Mouse (Mus musculus): ENCODE measurements around the gene Txnl4b.

Gene Txnl4b

GRCm38 (mm10) chr8:109606725-109607124 lies 41.0 kb downstream of the Txnl4b start:
- DNase-seq: no peak

DNA sequence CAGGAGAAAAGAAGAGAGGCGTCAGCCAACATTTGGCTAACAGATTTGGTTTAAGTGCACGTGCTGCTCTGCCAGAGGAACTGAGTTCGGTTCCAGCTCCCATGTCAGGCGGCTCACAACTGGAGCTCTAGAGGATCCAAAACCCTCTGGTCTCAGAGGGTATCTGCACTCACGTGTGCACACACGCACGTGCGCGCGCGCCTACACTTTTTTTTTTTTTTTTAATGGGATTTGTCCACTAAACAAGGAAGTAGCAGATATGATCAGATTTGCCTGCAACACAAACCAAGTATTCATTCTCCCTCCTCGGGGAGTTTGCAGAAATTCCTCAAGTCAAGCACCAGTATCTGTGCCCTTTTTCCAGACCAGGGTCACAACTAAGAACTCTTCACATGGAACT lies 42.0 kb downstream of the Txnl4b start:
- DNase-seq: no peak

DNA sequence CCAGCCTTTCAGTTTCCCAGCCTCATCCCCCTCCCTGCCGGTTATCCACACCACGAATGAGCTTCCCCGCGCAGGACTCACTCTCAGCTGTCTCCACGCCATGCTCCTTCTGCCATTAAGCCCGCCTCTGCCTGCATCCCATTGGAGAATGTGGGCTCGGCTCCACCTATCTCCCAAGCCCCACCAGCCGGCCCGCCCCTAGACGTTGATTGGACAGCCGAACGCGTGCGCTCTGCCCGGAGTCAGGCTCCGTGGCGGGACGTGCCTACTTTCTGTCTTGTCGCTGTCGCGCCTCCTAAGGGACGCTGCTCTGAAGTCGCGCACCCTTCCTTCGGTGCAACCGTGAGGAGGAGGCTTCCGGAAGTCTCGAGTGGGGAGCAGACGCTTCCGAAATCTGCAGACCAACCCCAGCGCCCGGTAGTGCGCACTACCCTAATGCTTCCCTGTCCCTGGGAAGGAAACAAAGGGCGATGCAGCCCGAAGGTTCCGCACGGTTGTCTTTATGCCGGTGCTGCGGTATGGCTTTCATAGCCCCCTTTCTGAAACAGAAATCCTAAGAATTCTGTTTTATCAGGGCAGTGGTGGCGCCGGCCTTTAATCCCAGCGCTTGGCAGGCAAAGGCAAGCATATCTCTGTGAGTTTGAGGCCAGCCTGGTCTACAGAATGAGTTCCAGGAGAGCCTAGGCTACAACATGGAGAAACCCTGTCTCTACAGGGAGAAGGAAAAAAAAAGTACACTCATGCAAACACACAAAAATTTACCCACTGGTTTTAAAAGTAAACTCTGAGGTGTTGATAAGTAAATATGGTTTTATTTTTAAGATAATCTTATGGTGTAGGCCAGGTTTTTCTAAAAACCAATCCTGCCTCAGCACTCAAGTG lies 42.8 kb downstream of the Txnl4b start, which contains the start of gene Dhodh:
Gene Dhodh (minus strand): TSS at position 403 of the 882 bp plus-strand sequence.
- peak; percentile 96 to 98 for DNase-seq

- DNase-seq: no peak
Observed at GRCm38 (mm10) chr8:109609153-109609502, 43.4 kb downstream of the Txnl4b start.

DNA sequence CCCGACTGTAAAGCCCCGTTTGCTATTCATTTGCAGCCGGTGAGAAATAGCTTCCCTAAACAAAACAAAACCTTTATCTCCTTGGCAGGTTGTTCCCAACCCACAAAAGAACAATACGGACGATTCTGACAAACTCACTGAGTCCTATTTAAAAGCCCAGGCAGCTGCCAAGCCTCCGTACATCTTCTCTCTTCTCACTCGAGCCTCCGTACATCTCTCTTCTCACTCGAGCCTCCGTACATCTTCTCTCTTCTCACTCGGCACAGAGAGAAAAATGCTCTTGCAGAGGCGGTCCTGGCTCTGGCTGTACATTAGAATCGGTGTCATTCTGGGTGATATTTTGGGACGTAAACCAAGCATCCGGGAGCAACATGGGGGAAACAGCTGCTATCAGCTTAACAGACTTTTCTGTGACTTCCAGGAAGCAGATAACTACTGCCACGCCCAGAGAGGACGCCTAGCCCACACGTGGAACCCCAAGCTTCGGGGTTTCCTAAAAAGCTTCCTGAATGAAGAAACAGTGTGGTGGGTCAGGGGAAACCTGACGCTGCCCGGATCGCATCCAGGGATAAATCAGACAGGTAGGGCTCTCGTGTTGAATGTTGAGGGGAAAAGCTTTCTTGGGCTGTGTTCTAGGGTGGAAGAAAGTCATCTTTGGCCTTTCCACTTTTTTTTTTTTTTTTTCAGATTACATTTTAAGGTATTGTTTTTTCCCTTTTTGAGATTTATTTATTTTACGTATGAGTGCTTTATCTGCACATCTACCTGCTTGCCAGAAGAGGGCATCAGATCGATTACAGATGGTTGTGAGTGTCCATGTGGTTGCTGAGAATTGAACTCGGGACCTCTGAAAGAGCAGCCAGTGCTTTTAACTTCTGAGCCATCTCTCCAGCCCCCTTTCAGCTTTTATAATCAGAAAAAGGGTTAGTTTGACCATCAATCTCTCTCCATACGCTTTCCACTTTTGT lies 48.8 kb downstream of the Txnl4b start, which contains the start of gene Pkd1l3:
Gene Pkd1l3 (plus strand): TSS at position 275 of the 968 bp plus-strand sequence.
- DNase-seq: no peak

DNA sequence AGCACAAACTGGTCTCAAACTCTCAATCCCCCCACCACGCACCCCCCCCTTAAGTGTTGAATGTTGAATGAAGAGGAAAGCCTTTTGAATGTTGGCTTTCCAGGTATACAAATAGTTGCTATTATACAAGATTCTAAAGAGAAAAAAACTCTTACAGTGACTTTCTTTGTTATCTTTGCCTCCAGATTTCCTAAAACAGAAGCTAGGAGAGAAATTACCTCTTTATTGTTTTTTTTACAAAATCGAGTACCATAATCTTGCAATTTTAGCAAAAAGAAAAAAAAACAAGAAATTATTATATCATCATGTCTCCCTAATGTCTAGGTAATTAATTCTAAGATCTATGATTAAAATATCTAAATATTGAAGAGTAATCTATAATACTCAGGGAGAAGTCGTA lies 49.9 kb downstream of the Txnl4b start:
- no peak for DNase-seq

Measured in thymus, adult 18-20 months (tissue).